ENCODE assay signal across 9 mouse cellular contexts in the genomic region with DNA sequence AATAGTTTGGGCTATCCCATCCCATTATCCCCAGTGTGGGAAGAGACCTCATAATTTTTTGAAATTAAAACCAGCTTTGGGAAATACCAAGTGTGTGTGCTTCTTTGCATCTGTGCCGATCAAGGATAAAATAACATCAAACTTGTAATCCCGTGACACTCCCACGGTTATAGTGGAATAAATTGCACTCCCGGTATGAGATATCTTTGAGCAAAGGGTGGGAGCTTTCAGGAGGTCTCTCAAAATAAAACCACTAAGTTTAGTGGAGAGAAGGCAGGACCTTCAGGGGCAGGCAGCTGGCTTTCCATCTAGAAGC. TPM values are rescaled to one million over a fixed set of nuclear protein-coding genes. Genes with fewer than 3 reads are reported as not detected.
DNase-seq lines count a peak whose midpoint lies in the region; ATAC-seq lines count a peak whose summit lies in the region.
"Had no signal": no experiment of that assay in that cellular context is flagged by ENCODE, and none has a peak within 500 bp of the region (broad histone marks: within the 10 kb centered on the region; RNA-seq: fewer than 3 reads in every experiment).

No protein-coding gene starts in this region.

- ATAC-seq in kidney, embryonic 14.5 days (ENCODE audit: low FRiP score, low TSS enrichment): no peak
- ATAC-seq in hindbrain, embryonic 13.5 days (ENCODE audit: low FRiP score): no peak
- ATAC-seq in midbrain, embryonic 12.5 days (ENCODE audit: low FRiP score, low read depth): no peak

- H3K4me2 ChIP-seq in kidney, embryonic 14.5 days (replicated peaks; ENCODE audit: low read depth, low read length): peak overlapping the region; percentile 60
- H3K4me2 ChIP-seq in hindbrain, embryonic 13.5 days: peak overlapping the region; percentile 48
- peak overlapping the region; percentile 58 for H3K4me2 ChIP-seq in midbrain, embryonic 12.5 days (replicated peaks)

- peaks cover 8% of the 10 kb centered on the region for H3K36me3 ChIP-seq in kidney, embryonic 14.5 days (ENCODE audit: control insufficient read depth, insufficient read depth, low read length)
- no peaks in the 10 kb centered on the region for H3K36me3 ChIP-seq in hindbrain, embryonic 13.5 days
- H3K36me3 ChIP-seq in midbrain, embryonic 12.5 days: no peaks in the 10 kb centered on the region

- H3K27ac ChIP-seq in kidney, embryonic 14.5 days (ENCODE audit: low read depth, low read length): peak overlapping the region; percentile 94
- peak overlapping the region; percentile 83 for H3K27ac ChIP-seq in brown adipose tissue, adult 24 weeks (replicated peaks; ENCODE audit: low read depth, low read length)
- H3K27ac ChIP-seq in hindbrain, embryonic 13.5 days: peak overlapping the region; percentile 58
- H3K27ac ChIP-seq in midbrain, embryonic 12.5 days (replicated peaks): peak overlapping the region; percentile 46

- 20% methylated on average over 4 of the region's 4 CpGs for WGBS in kidney, embryonic 14.5 days
- 45% methylated on average over 4 of the region's 4 CpGs for WGBS in hindbrain, embryonic 13.5 days
- WGBS in midbrain, embryonic 12.5 days: 44% methylated on average over 4 of the region's 4 CpGs

- H3K9ac ChIP-seq in kidney, embryonic 14.5 days (ENCODE audit: low read depth, low read length): peak overlapping the region; percentile 55
- H3K9ac ChIP-seq in hindbrain, embryonic 13.5 days: peak overlapping the region; percentile 64; the same call in 1 of the 2 replicates
- H3K9ac ChIP-seq in midbrain, embryonic 12.5 days (replicated peaks): peak overlapping the region; percentile 61

- H3K9me3 ChIP-seq in kidney, embryonic 14.5 days (ENCODE audit: control insufficient read depth, low read length): no peaks in the 10 kb centered on the region
- H3K9me3 ChIP-seq in hindbrain, embryonic 13.5 days: no peaks in the 10 kb centered on the region
- no peaks in the 10 kb centered on the region for H3K9me3 ChIP-seq in midbrain, embryonic 12.5 days

- peak overlapping the region; percentile 35 for H3K4me3 ChIP-seq in kidney, embryonic 14.5 days (ENCODE audit: low read length)
- H3K4me3 ChIP-seq in brown adipose tissue, adult 24 weeks (ENCODE audit: insufficient read depth, low read depth, low read length): peak overlapping the region; percentile 49
- H3K4me3 ChIP-seq in hindbrain, embryonic 13.5 days: peak overlapping the region; percentile 28
- peak overlapping the region; percentile 39 for H3K4me3 ChIP-seq in midbrain, embryonic 12.5 days

- DNase-seq in kidney, adult 9 months: no peak
- DNase-seq in adrenal gland, postnatal 25 days: no peak
- DNase-seq in spleen, postnatal 4 days (ENCODE audit: low spot score in 2 of 2): no peak
- DNase-seq in frontal cortex, postnatal 10 days (ENCODE audit: low spot score in 2 of 2): no peak

- H3K4me1 ChIP-seq in kidney, embryonic 14.5 days (ENCODE audit: control insufficient read depth, insufficient read depth, low read length): peaks cover 19% of the 10 kb centered on the region; the same call in 1 of the 2 replicates
- H3K4me1 ChIP-seq in brown adipose tissue, adult 24 weeks (ENCODE audit: control insufficient read depth, insufficient read depth, insufficient read length, low read length): peaks cover 13% of the 10 kb centered on the region
- peaks cover 26% of the 10 kb centered on the region for H3K4me1 ChIP-seq in hindbrain, embryonic 13.5 days (replicated peaks)
- peaks cover 19% of the 10 kb centered on the region for H3K4me1 ChIP-seq in midbrain, embryonic 12.5 days

- no peaks in the 10 kb centered on the region for H3K27me3 ChIP-seq in kidney, embryonic 14.5 days (ENCODE audit: control insufficient read depth, insufficient read depth, low read length)
- peaks cover 16% of the 10 kb centered on the region for H3K27me3 ChIP-seq in hindbrain, embryonic 13.5 days
- peaks cover 18% of the 10 kb centered on the region for H3K27me3 ChIP-seq in midbrain, embryonic 12.5 days
- H3K27me3 ChIP-seq: Patski had no signal

RNA-seq across cellular contexts. Expression of a gene that starts 3.5 kb away (rescaled TPM):
- 35.6 and 43.1 TPM in 2 replicates for polyA plus RNA-seq in kidney, embryonic 14.5 days (2014; fragmentation: Nextera tagmentation; extraction: Ambion mirVana)
- 10.1 and 13.6 TPM in 2 replicates for polyA plus RNA-seq in brown adipose tissue, adult 24 weeks (2012; ENCODE audit: insufficient read depth, insufficient read length, missing spikeins)
- polyA plus RNA-seq in hindbrain, embryonic 13.5 days (2015; fragmentation: Nextera tagmentation; extraction: Ambion mirVana): 10.7 and 11.8 TPM in 2 replicates
- 11.6 and 14.4 TPM in 2 replicates for polyA plus RNA-seq in midbrain, embryonic 12.5 days (2016; fragmentation: Nextera tagmentation; extraction: Ambion mirVana)
- total RNA-seq in adrenal gland, postnatal 25 days (2021): 24.1 and 26.7 TPM in 2 replicates

RNA-seq across cellular contexts. Expression of a gene that starts 8.9 kb away (rescaled TPM):
- polyA plus RNA-seq in kidney, embryonic 14.5 days (2014; fragmentation: Nextera tagmentation; extraction: Ambion mirVana): 1.2 and 1.6 TPM in 2 replicates
- 0.32 and 0.50 TPM in 2 replicates for polyA plus RNA-seq in brown adipose tissue, adult 24 weeks (2012; ENCODE audit: insufficient read depth, insufficient read length, missing spikeins)
- polyA plus RNA-seq in hindbrain, embryonic 13.5 days (2015; fragmentation: Nextera tagmentation; extraction: Ambion mirVana): 1.4 and 1.5 TPM in 2 replicates
- polyA plus RNA-seq in midbrain, embryonic 12.5 days (2016; fragmentation: Nextera tagmentation; extraction: Ambion mirVana): 2.5 and 3.1 TPM in 2 replicates
- total RNA-seq in adrenal gland, postnatal 25 days (2021): 2.6 and 2.7 TPM in 2 replicates

RNA-seq across cellular contexts. Expression of a gene that starts 16.6 kb away (rescaled TPM):
- 25.1 TPM in 2 replicates for polyA plus RNA-seq in kidney, embryonic 14.5 days (2014; fragmentation: Nextera tagmentation; extraction: Ambion mirVana)
- polyA plus RNA-seq in brown adipose tissue, adult 24 weeks (2012; ENCODE audit: insufficient read depth, insufficient read length, missing spikeins): 4.2 and 8.3 TPM in 2 replicates
- 13.0 and 13.4 TPM in 2 replicates for polyA plus RNA-seq in hindbrain, embryonic 13.5 days (2015; fragmentation: Nextera tagmentation; extraction: Ambion mirVana)
- polyA plus RNA-seq in midbrain, embryonic 12.5 days (2016; fragmentation: Nextera tagmentation; extraction: Ambion mirVana): 16.5 and 18.7 TPM in 2 replicates
- total RNA-seq in adrenal gland, postnatal 25 days (2021): 18.5 and 19.6 TPM in 2 replicates

RNA-seq across cellular contexts. Expression of a gene that starts 32.9 kb away (rescaled TPM):
- 0.80 and 1.1 TPM in 2 replicates for polyA plus RNA-seq in kidney, embryonic 14.5 days (2014; fragmentation: Nextera tagmentation; extraction: Ambion mirVana)
- not detected in 2 replicates for polyA plus RNA-seq in brown adipose tissue, adult 24 weeks (2012; ENCODE audit: insufficient read depth, insufficient read length, missing spikeins)
- 0.77 and 0.79 TPM in 2 replicates for polyA plus RNA-seq in hindbrain, embryonic 13.5 days (2015; fragmentation: Nextera tagmentation; extraction: Ambion mirVana)
- polyA plus RNA-seq in midbrain, embryonic 12.5 days (2016; fragmentation: Nextera tagmentation; extraction: Ambion mirVana): 0.38 and 0.45 TPM in 2 replicates
- total RNA-seq in adrenal gland, postnatal 25 days (2021): 0.88 TPM in 1 of 2 replicates, not detected in the other

RNA-seq across cellular contexts. Expression of a gene that starts 42.4 kb away (rescaled TPM):
- polyA plus RNA-seq in kidney, embryonic 14.5 days (2014; fragmentation: Nextera tagmentation; extraction: Ambion mirVana): 40.6 and 41.2 TPM in 2 replicates
- 80.2 and 109 TPM in 2 replicates for polyA plus RNA-seq in brown adipose tissue, adult 24 weeks (2012; ENCODE audit: insufficient read depth, insufficient read length, missing spikeins)
- polyA plus RNA-seq in hindbrain, embryonic 13.5 days (2015; fragmentation: Nextera tagmentation; extraction: Ambion mirVana): 18.7 and 19.3 TPM in 2 replicates
- 23.1 and 31.0 TPM in 2 replicates for polyA plus RNA-seq in midbrain, embryonic 12.5 days (2016; fragmentation: Nextera tagmentation; extraction: Ambion mirVana)
- 51.7 and 52.7 TPM in 2 replicates for total RNA-seq in adrenal gland, postnatal 25 days (2021)
